Mouse (Mus musculus) urinary bladder, postnatal 10 days (tissue): ENCODE results near the gene Arid5b.

Experiments
- DNase-seq: peaks from one replicate; pipeline ENCODE4 v3.0.0; 2022; ENCODE audit warnings: low spot score

Arid5b gene

DNA sequence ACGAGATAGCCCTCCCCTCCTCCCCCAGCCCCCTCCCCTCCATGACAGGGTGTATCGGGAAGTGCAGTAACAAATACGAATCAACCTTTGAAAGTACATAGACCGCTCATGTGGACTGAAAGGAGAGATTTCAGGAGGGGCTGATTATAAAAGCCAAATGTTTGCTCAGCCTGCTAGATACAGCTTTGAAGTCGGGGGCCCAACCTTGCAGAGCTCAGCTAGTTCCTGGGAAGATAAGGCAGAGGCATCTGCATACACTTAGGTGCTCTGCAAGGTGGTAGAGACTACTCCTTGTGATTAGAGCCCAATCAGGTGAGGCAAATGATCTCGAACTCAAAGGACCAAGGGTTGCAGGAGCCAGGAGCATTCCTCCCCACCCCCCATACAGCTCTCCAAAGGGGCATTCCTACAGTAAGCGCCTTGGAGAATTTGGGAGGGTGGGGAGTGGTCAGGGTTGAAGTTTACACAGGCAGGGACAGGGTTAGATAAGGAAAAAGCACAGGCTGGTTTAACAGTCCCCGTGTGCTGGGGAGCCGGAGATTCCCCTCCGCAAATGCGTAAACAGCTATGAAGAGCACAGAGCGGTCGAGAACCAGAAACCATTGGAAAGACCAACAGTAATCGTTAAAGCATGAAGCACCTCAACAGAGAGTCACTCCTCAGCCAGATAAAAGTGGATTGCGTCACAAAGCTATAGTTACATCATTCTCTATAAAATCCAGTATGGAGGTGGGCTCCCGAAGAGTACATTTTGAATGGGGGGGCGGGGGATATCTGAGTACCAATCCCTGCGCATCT, 47.0 kb downstream of the Arid5b start:
- no peak for DNase-seq

GRCm38 (mm10) chr10:68230653-68231384, 47.7 kb downstream of the Arid5b start:
- no peak for DNase-seq

DNA sequence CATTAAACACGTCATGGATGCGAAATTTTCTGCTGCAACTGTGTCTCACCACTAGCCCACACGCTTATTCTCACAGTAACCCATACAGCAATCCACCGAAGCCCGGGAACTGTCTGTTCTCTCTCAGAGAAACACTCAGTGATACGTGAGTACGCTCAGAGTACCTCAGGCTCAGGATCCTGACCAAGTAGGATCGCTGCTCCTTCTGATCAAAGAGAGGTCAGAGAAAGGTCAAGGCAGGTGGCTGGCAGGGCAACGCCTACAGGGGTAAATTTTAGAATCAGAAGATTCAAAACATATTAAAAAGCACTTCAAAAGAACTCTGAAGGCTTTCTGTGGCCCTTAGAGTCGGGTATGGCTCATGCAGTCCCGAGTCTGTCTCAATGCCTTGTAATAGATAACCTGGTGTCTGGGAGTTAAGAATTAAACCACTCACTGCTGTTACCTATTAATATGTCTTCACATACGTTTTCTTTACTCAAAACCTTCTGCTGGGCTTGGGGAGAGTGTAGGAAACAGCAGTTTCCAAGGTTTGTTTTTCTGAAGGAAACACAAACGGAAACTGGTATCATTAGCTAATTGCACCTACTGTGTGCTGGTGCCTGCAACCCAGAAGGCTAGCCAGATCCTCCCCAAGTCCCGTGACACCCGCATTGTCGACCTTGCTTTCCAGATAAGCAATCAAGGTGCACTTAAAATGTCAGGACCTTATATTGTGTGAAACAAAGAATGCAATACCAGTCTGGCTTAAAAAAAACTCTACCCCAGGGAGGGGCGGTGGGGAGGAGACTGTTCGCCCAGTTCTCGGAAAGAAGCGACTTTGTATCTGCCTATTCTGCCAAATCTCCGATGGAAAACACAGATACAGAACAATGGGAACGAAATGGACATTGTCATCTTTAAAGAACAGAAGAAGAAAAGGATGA, 48.6 kb downstream of the Arid5b start:
- no peak for DNase-seq

GRCm38 (mm10) chr10:68222676-68223075, 55.9 kb downstream of the Arid5b start:
- DNase-seq: no peak

DNA sequence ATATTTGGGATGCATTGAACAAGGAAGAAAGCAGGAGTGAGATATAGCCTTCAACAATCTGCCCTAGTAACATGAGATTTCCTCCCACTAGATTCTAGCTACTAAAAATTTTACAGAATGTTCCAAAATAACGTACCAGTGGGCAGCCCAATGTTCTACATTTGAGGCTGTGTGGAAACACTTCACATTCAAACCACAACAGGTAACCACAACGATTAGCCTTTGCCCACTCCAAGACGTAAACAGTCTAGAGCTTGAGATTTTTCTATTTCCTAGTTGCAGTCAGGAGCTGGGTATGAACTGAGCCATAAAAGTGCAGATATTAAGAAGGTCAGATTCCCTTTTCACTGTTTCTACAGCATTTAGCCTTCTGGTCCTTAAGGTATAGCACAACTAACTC, 56.5 kb downstream of the Arid5b start:
- DNase-seq: no peak

DNA sequence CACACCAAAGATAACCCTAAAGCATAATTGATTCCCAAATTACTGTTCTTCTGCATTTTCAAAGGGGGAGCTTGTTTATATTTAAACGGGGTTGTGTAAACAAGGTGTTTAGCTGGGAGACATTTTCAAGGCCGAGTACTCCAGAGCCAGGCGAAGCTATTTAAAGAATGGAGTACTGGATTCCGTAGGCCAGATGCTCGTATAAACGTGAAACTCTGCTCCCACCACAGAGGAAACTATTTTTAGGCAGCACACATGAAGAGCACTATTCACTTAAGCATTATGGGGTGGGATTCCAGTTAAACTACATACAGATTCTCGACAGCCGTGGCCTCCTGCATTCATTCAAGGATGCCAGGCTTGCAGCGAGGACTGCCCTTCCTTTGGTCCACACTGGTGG, 59.2 kb downstream of the Arid5b start:
- no peak for DNase-seq

DNA sequence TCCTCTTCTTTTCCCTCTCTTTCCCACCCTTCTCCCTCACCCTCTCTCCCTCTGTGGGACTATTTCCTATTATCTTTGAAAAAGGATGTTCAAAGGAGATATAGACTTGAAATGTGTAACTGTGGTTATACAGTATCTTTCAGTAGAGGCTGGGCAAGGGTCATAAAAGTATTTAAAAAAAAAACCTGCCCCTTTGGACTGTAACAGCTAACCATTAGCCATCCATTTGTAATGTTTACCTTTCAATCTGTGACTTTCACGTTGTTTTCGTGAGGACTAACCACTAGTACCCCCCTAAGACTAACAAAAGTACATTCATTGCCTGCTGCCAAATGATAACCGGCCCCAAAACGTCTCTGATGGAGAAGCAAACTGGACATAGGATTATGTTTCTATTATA, 59.9 kb downstream of the Arid5b start:
- no peak for DNase-seq

- DNase-seq: no peak
Measured at GRCm38 (mm10) chr10:68214809-68215468, 63.6 kb downstream of the Arid5b start.

DNA sequence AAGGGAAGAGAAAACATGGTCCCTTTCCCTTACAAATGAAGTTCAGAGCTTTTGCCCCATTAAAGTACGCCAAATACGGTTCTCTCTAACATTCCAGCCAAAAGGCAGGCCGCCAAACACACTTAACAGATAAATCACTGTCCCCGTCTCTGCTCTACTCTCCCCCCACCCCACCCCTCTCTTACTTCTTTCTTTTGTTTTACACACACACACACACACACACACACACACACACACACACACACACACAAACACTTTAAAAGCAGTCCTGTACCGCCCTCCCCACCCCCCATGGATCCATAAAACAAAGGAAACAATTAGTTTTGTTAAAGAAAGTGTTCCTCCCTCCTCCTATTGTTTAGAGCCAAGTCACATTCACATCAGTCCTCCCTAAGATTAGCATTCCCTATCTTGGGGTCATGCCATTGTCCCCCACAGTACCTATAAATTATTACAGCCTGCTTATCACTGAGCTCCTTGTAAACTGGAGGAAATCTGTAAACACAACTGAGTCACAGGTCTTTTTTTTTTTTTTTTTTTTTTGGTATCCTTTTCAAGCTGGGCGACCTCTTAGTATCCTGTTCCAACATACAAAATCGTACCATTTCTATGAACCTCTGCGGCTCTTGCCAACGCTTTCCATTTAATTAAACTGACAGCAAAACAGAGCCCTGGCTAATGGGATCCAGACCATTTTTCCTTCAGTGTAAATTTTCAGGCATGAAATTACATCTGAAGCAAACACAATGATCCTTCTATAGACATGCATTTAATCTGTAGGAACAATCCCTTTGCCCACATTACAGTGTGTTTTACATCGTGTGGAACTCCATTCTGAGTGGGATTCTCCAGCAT, 66.3 kb downstream of the Arid5b start:
- DNase-seq: no peak

DNA sequence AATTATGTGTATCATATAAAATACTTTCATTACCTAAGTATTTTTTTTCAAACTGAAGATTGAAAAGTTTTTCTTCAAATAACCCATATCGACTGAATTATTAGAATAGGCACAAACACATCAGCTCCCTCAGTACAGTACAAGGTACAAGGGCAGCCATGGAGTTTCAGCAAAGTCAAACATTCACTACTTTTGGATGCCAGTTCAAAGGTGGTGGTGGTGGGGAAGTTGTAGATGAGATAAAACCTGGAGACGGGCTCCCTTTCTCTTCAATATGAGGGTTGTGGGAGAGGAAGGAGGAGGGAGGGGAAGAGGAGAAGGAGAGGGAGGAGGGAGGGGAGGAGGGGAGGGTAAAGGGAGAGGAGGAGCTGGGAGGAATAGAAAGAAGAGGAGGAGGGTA, 67.0 kb downstream of the Arid5b start:
- DNase-seq: no peak

DNA sequence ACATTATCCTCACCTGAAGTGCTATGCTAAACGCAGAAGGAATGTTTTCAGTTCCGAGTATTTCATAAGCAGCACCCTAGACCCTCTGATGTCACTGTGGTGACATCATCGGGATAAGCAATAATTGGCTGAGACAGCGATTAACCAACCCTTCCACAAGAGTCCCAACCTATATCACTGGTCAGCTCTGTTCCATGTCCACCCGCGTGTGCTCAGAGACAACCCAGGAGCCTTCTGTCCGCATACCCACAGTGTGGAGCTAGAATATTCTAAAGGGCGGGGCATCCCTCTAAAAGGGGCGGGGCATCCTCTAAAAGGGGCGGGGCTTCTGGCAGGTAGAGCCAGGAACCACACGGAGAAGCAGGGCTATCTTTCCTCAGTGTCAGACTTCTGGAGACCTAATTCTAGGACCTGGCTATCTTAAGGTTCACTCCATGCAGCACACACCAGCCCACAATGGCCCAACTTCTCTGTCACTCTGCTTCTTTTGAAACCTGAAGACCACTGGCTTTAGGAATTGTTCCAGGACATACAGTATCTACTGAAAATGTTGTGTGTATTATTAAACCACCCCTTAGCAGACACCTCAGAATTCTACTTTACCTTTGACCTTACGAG, 68.4 kb downstream of the Arid5b start:
- no peak for DNase-seq

DNA sequence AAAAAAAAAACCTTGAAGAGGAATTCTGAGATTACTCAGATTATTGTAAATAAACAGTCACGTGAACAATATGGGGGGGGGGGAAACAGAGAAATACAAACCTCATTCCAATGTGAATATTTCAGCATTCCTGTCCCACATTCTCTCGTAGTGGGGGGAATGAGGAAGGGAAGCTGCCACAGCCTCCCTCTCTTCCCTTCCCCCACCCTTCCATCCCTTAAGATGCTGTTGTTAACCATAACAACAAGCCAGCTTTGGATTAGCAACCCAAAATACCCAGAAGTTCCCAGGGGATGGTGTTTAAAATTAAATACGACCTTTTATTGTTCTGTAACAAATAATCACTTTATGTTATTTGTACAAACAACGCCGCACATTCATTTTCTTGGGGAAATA, 69.9 kb downstream of the Arid5b start:
- DNase-seq: no peak

DNA sequence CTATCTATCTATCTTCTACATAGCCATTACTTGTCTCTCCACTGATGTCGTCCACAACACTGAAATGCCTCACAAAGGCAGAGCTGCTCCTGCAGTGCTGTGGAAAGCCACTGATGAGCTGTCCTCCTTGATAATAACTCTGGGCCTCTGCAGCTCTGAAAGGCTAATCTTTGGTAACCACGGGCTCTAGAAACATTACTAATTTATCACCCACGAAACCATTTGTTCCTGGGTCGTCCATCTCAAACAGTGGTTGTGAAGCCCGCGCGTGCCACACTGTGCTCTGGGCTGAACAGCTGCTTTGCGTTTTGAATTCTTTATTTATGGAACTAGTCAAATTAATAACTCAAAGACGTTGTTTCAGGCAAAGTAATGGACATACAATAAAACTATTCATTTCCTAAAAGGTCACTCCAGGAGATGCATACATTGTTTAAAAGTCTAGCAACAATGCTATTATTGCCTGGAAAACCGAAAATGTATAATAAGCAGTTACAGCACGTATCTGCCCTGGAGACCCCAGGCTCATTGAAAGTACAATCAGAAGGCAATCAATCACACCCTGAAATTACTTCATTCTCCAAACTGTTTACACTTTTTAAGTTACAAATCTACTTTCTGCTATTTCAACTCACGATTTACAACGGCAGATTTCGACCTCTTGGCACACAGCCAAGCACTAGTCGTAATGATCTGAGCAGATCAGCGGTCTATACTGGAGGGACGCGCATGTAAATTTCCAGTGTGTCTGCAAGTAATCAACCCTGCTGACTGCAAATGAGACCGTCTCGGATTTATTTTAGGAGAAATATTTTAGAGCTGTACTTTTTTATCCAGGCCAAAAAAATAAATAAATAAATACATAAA, 70.5 kb downstream of the Arid5b start:
- DNase-seq: no peak

DNA sequence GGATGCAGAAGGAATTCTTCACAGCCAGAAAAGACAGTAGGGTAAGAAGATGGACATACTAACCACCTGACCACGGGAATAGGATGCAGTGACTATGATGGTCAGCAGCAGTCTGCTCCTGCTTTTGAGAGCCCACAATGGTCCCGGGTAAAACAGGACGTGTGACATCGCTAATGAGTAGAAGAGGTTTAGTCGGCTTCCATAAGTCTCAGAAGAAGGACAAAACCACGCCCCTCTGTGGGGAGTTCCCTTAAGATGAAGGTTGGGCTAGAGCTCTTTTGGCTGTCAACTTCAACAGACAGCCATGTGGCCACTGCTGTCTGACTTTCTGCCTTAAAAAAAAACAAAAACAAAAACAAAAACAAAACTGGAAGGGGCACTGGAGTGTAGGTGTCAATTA, 74.1 kb downstream of the Arid5b start:
- DNase-seq: no peak

GRCm38 (mm10) chr10:68203860-68204259, 74.7 kb downstream of the Arid5b start:
- no peak for DNase-seq

DNA sequence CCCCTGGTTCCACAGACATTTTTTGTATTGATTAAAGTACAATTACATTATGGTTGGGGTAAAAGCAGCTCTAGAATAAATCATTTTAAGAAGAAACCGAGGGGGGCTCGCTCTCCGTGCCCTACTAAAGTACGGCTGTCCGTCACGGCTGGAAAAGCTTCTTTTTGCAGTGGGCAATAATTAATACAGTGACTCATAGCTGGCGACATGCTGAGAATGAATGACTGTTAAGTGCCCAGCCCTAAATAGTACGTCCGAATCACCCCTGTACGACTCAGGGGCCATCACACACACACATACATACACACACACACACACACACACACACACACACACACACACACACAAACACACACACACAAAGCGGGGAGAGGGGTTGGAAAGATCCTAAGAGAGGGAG, 75.2 kb downstream of the Arid5b start:
- DNase-seq: no peak

GRCm38 (mm10) chr10:68199440-68199839, 79.1 kb downstream of the Arid5b start:
- no peak for DNase-seq

GRCm38 (mm10) chr10:68196324-68196723, 82.2 kb downstream of the Arid5b start:
- DNase-seq: no peak

- no peak for DNase-seq
Measured at GRCm38 (mm10) chr10:68193561-68193960, 85.0 kb downstream of the Arid5b start.

DNA sequence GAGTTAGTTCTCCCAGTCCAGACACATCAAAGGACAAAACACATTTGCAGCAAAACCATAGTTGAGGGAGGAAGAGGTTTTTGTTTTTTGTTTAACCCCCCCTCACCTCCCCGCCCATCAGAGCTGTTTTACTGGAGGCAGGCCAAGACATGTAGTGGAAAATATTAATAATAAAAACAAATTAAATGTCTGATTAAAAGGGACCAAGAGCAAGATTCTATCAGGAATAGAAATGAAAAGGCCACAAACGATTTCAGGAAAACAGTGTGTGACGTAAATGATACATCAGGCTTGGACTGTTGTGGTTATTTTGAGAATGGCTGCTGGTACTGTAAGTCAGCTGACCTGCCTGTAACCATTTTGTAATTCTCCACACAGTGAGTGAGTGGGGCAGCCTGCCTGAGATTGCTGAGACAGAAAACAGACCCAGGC, 85.7 kb downstream of the Arid5b start:
- no peak for DNase-seq
